Mouse (Mus musculus) kidney, postnatal 0 days (tissue): ENCODE data around the gene Gm43552. TPM values are rescaled to one million over a fixed set of nuclear protein-coding genes. Genes with fewer than 3 reads are reported as not detected.

Source experiments
- ATAC-seq: fragments of 200-750 bp; cut with Nextera tagmentation; replicated peaks from 2 replicates; pipeline ENCODE4 v1.8.0; 2017; ENCODE audit warnings: low read depth, moderate number of reproducible peaks, moderate TSS enrichment, moderate library complexity; ENCODE audit not compliant: low FRiP score
- DNase-seq: peaks from one replicate; pipeline ENCODE4 v3.0.0-alpha.2; 2016; ENCODE audit warnings: low spot score
- H3K27ac ChIP-seq: fragments of 300-500 bp; sonication (generic); 2 replicates; pipeline ENCODE4 v1.5.1; 2014; ENCODE audit warnings: mild to moderate bottlenecking
- H3K27me3 ChIP-seq: fragments of 300-500 bp; sonication (generic); 2 replicates; pipeline ENCODE4 v1.6.1; 2014; ENCODE audit warnings: low read length, mixed read lengths; ENCODE audit not compliant: insufficient read depth
- H3K36me3 ChIP-seq: fragments of 300-500 bp; sonication (generic); 2 replicates; pipeline ENCODE4 v1.6.1; 2014; ENCODE audit warnings: low read length, mixed read lengths; ENCODE audit not compliant: insufficient read depth
- H3K4me1 ChIP-seq: fragments of 300-500 bp; sonication (generic); replicated peaks from 2 replicates; pipeline ENCODE4 v1.6.1; 2014; ENCODE audit warnings: antibody characterized with exemption, low read length, mixed read lengths; ENCODE audit not compliant: insufficient read depth
- H3K4me2 ChIP-seq: fragments of 300-500 bp; sonication (generic); 2 replicates; pipeline ENCODE4 v1.6.1; 2014; ENCODE audit warnings: mild to moderate bottlenecking, low read length, moderate library complexity, mixed read lengths
- H3K4me3 ChIP-seq: fragments of 300-500 bp; sonication (generic); replicated peaks from 2 replicates; pipeline ENCODE4 v1.5.1; 2014; ENCODE audit warnings: low read depth, low read length
- H3K9ac ChIP-seq: fragments of 300-500 bp; sonication (generic); 2 replicates; pipeline ENCODE4 v1.6.1; 2014; ENCODE audit warnings: low read depth, low read length
- H3K9me3 ChIP-seq: fragments of 300-500 bp; sonication (generic); replicated peaks from 2 replicates; pipeline ENCODE4 v1.6.1; 2016; ENCODE audit warnings: low read length, inconsistent platforms, mixed read lengths
- CTCF ChIP-seq: IDR thresholded peaks from 2 replicates; pipeline ENCODE4 v1.5.1; 2016; ENCODE audit warnings: antibody characterized with exemption, low read depth, mild to moderate bottlenecking, moderate library complexity
- WGBS: fragments of 180-500 bp; shearing (Covaris S2); extraction: QIAGEN DNeasy Blood & Tissue Kit; methylation state at CpG from one replicate; pipeline ENCODE4 v1.1.7; 2014; 5-methylcytosine and 5-hydroxymethylcytosine counted together
- polyA plus RNA-seq: library from polyadenylated mRNA; unstranded; fragments of >200 nt; fragmentation: Nextera tagmentation; extraction: Ambion mirVana; gene quantifications from 2 replicates; pipeline ENCODE4 v1.2.1, GENCODE M21; 2015

Gm43552 gene
- polyA plus RNA-seq, 1 experiment from 2014 or later = 0.96 TPM

GRCm38 (mm10) chr5:65500231-65500630, 7.6 kb upstream of the Gm43552 start:
- no peaks in the 10 kb centered on the region for H3K27me3 ChIP-seq
- H3K4me2 ChIP-seq = no peak overlapping the region
- no peak overlapping the region for H3K4me3 ChIP-seq
- no peak for ATAC-seq
- no peak overlapping the region for H3K9ac ChIP-seq
- no peaks in the 10 kb centered on the region for H3K36me3 ChIP-seq
- WGBS = 62% methylated on average over 7 of the region's 7 CpGs
- H3K9me3 ChIP-seq = no peaks in the 10 kb centered on the region
- no peak for DNase-seq
- no peak overlapping the region for H3K27ac ChIP-seq
- no peak for TF ChIP-seq CTCF
- no peaks in the 10 kb centered on the region for H3K4me1 ChIP-seq

DNA sequence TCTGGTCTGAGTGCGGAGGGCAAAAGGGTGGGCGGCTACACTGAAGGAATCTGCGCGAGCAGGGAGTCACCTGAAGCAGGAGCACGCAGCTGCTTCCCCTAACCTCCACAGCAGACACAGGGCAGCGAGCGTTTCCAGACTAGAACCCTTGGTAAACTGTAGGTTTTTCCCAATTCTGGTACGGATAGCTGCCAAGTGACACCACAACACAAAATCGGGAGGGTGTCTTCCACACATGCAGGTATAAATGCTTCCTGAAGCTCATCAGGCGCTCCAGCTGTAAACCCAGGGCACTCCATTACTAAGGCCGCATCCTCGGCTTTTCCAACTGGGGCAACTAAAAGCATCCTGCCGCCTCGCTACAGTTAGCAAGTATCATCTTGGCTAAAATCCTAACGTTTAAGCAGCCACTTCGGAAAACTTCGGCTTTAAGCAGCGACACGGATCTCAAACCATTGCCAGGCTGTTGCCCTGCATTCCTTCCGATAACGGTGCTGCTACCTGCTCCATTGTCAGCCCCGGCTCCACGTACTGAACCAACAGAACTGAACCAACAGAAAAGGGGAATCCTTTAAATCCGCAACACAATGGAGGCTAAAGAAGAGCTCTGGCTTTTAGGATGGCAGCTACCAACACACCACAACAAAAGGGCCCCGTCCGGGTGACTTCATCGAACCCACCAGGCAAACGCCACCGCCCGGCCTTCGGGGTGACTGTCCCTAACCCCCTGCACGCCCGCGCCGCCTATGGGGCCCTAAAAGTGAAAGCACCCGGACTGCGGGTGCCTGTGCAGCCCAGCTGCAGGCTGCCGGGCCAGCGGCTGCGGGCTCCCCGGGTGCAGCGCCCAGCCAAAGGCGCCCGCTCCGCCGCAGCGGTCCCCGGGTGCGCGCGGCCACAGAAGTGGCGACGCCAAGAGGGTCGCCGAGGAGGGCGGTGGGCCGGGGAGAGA, 592 bp downstream of the Gm43552 start:
- WGBS = under 1% methylated on average over 53 of the region's 57 CpGs
- no peaks in the 10 kb centered on the region; the same call in 1 of the 2 replicates for H3K4me1 ChIP-seq
- DNase-seq = peak; percentile 82
- peak; percentile 84 for ATAC-seq
- peak overlapping the region; percentile 97 for H3K9ac ChIP-seq
- peak overlapping the region; percentile 93 for H3K4me3 ChIP-seq
- H3K4me2 ChIP-seq = peak overlapping the region; percentile 91
- H3K36me3 ChIP-seq = no peaks in the 10 kb centered on the region
- peak; percentile 33 for TF ChIP-seq CTCF
- H3K27me3 ChIP-seq = no peaks in the 10 kb centered on the region
- no peaks in the 10 kb centered on the region for H3K9me3 ChIP-seq
- H3K27ac ChIP-seq = peak overlapping the region; percentile 99

GRCm38 (mm10) chr5:65489830-65490229, 2.8 kb downstream of the Gm43552 start:
- no peaks in the 10 kb centered on the region for H3K27me3 ChIP-seq
- H3K4me2 ChIP-seq = no peak overlapping the region
- WGBS = 72% methylated on average over 4 of the region's 4 CpGs
- no peak overlapping the region for H3K4me3 ChIP-seq
- H3K9ac ChIP-seq = no peak overlapping the region
- H3K36me3 ChIP-seq = no peaks in the 10 kb centered on the region
- H3K27ac ChIP-seq = no peak overlapping the region
- TF ChIP-seq CTCF = no peak
- DNase-seq (peak; percentile 47), ATAC-seq (no peak)
- no peaks in the 10 kb centered on the region for H3K9me3 ChIP-seq
- peaks cover 3% of the 10 kb centered on the region; the same call in 1 of the 2 replicates for H3K4me1 ChIP-seq

DNA sequence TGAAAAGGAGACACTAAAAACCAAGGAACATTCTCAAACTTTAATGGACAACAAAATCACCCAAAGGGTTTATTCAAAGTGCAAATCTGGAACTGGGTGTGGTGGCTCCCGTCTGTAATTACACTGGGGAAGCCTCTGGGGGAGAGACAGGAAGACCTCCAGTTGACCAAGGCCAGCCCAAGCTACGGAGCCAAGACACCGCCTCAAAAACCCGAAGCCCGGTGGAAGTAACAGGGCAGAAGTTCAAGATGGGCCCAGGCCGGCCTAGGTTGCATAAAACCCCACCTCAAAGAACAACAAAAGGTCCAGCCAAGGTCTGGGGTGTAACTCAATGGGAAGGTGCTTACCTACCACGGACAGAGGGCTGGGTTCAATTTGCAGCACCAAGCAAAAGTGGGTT, 3.9 kb downstream of the Gm43552 start:
- ATAC-seq (no peak), DNase-seq (no peak)
- TF ChIP-seq CTCF = no peak
- H3K9me3 ChIP-seq = no peaks in the 10 kb centered on the region
- no peak overlapping the region for H3K27ac ChIP-seq
- no peak overlapping the region for H3K9ac ChIP-seq
- no peak overlapping the region for H3K4me3 ChIP-seq
- no peak overlapping the region for H3K4me2 ChIP-seq
- H3K4me1 ChIP-seq = peaks cover 3% of the 10 kb centered on the region; the same call in 1 of the 2 replicates
- no peaks in the 10 kb centered on the region for H3K36me3 ChIP-seq
- WGBS = 67% methylated on average over 7 of the region's 7 CpGs
- H3K27me3 ChIP-seq = no peaks in the 10 kb centered on the region

GRCm38 (mm10) chr5:65487381-65487780, 5.3 kb downstream of the Gm43552 start:
- no peaks in the 10 kb centered on the region for H3K36me3 ChIP-seq
- 84% methylated on average over 10 of the region's 10 CpGs for WGBS
- H3K4me3 ChIP-seq = no peak overlapping the region
- no peaks in the 10 kb centered on the region for H3K9me3 ChIP-seq
- no peak overlapping the region for H3K4me2 ChIP-seq
- H3K9ac ChIP-seq = no peak overlapping the region
- H3K4me1 ChIP-seq = 0 out of 2 replicates have a peak, but pooled peaks cover 3% of the 10 kb centered on the region
- no peak for ATAC-seq
- no peaks in the 10 kb centered on the region for H3K27me3 ChIP-seq
- no peak for DNase-seq
- H3K27ac ChIP-seq = no peak overlapping the region
- no peak for TF ChIP-seq CTCF

DNA sequence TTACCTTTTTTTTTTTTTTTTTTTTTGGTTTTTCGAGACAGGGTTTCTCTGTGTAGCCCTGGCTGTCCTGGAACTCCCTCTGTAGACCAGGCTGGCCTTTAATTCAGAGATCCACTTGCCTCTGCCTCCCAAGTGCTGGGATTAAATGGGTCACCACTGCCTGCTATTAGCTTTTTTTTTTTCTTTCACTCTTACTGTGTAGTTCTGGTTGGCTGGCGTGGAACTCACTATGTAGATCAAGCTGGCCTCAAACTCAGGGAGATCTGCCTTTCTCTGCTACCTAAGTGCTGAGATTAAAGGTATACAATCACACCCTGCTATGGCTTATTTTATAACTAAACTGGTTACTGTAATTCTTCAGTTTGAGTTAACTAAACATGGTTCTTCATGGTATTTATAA, 6.1 kb downstream of the Gm43552 start:
- H3K9ac ChIP-seq = no peak overlapping the region
- no peak for ATAC-seq
- DNase-seq = no peak
- no peak overlapping the region for H3K4me3 ChIP-seq
- no peak overlapping the region for H3K27ac ChIP-seq
- WGBS = 58% methylated on average over 2 of the region's 2 CpGs
- H3K36me3 ChIP-seq = no peaks in the 10 kb centered on the region
- 0 out of 2 replicates have a peak, but pooled peaks cover 3% of the 10 kb centered on the region for H3K4me1 ChIP-seq
- TF ChIP-seq CTCF = no peak
- no peaks in the 10 kb centered on the region for H3K9me3 ChIP-seq
- H3K4me2 ChIP-seq = no peak overlapping the region
- no peaks in the 10 kb centered on the region for H3K27me3 ChIP-seq
